Mouse (Mus musculus): ENCODE results near the gene Polg.

The Polg gene

DNA sequence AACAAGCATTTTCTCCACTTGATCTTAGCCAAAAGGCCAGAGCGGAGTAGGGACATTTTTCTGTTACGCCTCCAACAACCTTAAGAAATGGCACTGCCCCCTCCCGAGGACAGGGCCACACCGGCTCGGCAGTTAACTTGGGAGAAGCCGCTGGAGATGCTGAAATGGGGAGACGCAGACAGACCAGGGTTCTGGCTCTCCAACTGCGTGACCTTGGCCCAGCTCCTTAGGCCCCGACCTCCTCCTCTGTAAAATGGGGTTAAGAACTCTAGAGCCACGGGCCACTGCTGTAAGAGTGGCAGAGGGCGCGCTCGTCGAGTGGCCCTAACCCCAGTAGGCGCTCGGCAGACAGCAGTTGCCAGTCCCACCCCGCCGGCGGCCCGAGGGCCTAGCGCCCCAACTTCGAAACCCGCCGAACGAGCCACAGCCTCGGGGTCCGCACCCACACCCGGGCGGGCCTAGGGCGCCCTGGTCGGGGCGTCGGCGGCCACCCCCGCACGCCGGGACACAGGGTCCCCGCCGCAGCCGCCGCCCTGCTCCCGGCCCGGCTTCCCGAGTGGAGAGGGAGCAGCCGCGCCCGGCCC lies 609 bp downstream of the Polg start:
- DNase-seq (ENCODE audit: extremely low read depth, low read depth), result no peak

DNA sequence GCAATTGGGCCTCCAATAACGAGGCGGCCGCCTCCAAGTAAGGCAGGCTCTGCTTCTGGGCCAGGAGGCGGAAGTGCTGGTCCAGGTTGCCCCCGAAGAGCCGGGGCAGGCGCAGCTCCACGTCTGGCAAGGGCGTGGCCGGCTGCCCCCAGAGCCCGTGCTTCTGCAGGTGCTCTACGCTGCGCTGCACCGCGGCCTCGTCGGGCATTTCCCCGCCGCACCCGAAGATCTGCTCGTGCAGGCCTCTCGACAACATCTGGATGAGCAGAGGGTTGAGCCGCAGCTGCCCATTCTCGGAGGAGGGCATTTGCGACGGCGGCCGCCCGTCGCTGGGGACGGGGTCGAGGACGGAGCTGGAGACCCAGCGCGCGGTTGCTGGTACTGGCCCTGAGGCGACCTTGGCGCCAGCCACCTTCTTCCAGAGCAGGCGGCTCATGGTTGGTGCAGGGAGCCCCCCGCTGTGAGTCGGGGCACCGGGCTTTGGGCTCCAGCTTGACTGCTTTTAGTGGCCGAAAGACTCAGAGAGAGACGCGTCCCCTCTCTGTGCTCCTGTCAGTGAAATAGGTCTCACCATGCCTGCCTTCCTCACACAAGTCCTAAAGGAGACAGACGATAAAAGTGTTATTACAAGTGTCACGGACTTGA lies 1.3 kb downstream of the Polg start:
- no peak for DNase-seq (ENCODE audit: extremely low read depth, low read depth)

DNA sequence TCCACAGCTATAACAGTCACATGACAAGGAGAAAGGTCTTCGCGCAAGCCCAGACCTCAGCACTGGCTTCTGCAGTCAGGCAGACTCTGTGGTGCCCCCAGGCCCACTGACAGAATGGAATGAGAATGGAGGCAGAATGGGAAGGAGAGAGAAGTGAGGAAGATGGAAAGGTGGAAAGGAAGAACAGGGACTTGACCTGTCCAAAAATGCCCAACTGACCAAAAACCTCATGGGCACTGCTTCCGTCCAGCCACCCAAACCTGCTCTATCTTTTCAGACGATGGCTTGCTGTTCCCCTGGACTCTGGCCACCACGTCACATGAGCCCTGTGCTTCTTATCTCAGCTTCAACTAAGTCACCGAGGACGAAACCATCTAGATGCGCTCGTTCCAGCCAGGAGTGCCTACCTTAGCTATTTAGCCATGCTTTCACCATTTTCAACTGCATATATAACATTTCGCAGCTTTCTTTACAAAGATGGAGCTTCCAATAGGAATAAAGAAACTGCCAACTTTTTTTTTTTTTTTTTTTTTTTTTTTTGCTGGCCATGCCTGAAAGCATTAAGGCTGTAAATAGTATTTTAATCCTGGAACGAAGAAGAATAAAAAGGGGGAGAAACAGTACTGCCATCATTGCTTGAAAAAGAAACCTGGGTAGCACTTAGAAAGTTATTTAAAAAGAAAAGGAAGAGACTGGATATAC lies 2.6 kb downstream of the Polg start:
- DNase-seq (ENCODE audit: extremely low read depth, low read depth), result no peak

DNA sequence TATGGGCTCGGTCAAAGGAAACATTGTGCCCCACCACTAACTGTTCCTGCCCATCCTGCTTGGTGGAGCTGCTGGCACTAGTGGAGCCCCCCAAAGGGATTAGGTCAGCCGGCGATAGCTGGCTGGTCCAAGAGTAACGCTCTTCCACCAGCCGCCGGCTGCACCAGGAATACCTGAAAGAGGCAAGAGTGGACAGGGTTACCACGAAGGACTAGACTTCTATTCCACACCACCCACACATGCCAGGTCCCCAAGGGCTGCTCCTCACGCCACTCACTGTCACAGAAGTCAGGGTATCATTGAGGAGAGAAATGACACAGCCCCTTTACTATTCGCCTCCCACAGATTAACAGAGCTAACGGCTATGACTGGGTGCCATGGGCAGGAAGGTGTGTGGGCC lies 4.4 kb downstream of the Polg start:
- no peak for DNase-seq (ENCODE audit: extremely low read depth, low read depth)

DNA sequence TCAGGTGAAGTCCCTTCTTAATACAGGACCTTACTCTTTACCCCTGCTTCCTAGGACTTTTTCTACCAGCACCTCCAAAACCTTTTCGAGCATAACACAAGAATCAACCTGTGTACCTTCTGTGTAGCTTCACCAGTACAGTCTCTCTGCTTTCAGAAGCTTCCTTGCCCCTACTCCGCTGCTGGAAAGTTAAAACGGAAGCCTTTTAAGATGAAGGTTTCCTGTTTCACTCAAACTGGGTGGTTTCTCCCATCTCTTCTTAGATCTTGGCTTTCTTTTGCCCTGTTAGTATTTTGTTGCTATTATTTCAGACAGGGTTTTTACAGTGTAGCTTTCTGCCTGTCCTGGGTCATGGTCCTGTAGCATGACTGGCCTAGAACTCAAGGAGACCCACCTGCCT lies 18.7 kb downstream of the Polg start:
- DNase-seq (ENCODE audit: extremely low read depth, low read depth), result no peak

DNA sequence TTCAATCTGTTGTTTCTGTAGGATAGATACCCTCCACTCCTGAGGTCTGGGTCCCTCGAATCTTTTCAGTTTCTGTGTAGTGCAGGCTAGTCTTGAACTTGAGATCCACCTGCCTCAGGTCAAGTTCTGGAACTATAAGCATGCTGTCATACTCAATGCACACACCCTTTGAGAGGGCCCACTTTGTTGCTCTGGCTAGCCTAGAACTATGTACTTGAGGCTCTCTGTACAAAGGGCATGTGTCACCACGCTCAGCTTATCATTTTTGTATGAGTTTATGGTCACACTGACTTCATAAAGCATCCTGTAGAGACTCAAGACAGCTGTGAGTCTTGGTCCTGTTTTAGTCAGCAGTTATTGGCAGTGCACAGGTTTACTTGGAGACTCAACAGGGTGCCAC lies 19.1 kb downstream of the Polg start:
- no peak for DNase-seq (ENCODE audit: extremely low read depth, low read depth)

DNA sequence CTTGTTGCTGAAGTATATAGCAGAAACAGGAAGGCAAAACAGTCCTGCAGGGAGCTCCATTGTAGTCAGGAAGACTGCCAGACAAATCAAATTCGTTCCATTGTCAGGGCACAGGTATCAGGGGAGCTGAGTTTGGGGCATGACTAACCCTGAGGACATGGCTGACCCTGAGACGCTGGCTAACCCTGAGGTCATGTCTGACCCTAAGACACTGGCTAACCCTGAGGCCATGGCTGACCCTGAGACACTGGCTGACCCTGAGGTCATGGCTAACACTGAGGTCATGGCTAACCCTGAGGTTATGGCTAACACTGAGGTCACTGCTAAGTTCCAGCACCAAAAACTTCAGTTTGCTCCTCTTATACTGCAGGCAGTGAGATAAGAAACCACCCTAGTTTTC lies 26.1 kb downstream of the Polg start:
- DNase-seq (ENCODE audit: extremely low read depth, low read depth), result no peak

DNA sequence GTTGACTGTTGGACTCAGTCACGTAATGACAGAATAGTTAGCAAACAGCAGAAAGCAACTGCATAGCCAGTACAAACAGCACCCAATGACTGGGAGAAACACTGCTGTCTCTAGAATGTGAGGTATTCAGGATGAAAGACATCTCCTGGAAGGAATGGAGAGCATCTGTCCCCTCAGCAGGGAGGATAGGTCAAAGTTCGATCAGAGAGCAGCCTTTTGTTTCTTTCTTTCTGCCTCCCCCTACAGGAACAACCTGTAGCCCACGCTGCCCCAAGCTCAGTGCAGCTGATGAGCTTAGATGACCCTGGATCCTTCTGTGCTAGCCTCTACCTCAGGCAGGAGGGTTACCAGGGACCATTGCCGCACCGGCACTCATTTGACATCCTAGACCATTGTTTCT lies 37.9 kb downstream of the Polg start:
- no peak for DNase-seq (ENCODE audit: extremely low read depth, low read depth)

DNA sequence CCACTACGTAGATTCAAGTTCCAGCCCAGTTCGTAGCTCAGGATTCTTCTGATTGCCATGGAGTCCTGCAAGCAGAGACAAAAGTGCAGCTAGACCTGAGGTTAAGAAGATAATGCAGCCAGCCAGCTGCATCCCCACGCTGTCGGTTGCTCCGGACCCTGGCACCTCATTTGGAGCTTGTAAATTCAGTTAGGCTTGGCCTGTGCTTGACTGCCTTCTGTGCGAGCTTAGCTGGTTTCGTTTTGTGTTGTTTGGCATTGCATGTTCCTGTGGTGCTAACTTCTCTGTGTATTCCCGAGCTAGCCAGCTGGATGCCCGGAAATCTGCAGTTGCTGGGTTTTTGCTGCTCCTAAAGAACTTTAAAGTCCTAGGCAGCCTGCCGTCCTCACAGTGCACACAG lies 40.4 kb downstream of the Polg start:
- DNase-seq (ENCODE audit: extremely low read depth, low read depth), result no peak

DNA sequence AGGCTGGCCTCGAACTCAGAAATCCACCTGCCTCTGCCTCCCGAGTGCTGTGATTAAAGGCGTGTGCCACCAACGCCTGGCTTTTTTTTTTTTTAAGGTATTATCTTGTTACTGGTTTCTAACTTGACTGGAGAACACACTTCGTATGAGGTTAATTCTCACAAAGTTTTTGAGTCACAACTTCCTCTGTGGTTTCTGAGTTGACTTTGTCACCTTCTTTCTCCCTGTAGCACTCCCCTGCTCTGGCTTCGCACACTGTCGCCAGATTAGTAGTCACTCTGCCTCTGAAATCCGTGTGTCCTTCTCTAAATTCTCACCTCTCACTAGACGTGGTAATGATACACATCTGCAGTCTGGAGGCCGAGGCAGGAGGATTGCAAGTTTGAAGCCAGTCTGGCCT lies 43.3 kb downstream of the Polg start:
- DNase-seq (ENCODE audit: extremely low read depth, low read depth), result no peak

DNA sequence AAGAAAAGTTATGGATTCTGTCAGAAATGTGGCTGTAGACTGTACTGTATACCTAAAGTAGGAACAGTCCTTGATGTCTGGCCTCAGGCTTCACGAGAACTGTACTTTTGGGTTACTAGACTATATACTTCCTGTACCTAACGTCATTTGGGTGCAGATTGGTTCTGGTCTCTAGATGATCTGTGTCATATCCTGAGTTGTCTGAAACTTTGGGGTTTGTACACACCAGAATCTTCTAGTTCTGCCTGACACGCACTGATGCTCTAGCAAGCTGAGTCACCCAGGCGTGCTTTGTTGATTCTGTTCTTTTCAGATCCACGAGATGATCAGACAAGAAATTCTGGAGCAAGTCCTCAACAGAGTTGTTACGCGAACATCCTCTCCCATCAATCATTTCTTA lies 46.2 kb downstream of the Polg start:
- no peak for DNase-seq (ENCODE audit: extremely low read depth, low read depth)

DNA sequence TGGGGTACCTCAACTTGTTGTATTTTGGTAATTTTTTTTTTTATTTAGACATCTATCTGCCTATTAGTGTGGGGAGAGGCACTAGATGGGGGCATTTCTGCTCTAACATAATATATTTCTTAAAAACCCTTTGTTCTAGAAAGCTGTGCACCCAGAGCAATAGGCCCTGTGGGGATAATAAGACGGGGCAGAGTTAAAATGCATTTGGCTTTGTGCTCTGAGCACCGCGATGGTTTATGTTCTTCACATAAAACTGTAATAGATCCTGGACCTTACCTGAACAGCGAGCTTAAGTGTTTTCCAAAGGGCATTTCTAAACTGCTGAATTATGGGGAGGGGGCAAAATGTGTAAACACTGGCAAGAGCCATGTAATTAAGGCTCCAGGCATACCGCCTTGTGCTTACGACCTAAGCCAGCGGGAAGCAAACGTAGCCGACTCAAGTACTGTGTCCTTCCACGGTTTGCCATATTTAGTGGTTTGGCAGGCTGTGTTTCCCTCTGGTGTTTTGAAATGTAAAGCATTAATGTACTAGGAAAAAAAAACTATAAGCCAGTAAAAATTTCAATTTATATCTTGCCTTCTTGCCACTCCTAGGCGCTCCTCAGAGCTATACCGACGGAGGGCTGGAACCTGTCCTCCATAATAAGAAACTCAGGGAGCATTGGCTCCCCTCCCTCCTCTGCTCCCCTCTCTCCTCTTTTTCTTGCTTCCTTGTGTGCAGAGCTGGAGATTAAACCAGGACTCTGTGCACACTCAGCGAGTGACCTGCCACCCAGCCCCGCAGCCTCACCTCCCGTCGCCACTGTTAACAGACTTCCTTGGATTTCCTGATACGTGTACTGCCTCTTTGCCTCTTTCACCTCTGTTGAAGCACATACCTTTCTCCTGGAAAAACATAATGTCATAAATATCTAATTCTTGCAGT lies 51.5 kb downstream of the Polg start:
- no peak for DNase-seq (ENCODE audit: extremely low read depth, low read depth)

DNA sequence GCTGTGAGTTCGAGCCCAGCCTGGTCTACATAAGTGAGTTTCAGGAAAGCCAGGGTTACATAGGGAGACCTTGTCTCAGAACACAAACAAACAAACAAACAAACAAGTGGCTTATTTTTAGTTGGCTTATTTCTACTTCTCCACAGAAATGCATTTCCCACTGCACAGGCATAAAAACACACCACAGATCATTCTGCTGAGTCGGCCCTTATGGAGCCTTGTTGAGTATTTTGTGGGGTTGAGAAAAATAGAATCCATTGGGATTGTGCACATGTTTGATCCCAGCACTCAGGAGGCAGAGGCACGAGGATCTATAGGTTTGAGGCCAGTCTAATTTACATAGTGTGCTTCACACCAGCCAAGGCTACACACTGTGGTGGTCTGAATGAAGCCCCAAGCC lies 65.9 kb downstream of the Polg start:
- DNase-seq (ENCODE audit: extremely low read depth, low read depth), result no peak

DNA sequence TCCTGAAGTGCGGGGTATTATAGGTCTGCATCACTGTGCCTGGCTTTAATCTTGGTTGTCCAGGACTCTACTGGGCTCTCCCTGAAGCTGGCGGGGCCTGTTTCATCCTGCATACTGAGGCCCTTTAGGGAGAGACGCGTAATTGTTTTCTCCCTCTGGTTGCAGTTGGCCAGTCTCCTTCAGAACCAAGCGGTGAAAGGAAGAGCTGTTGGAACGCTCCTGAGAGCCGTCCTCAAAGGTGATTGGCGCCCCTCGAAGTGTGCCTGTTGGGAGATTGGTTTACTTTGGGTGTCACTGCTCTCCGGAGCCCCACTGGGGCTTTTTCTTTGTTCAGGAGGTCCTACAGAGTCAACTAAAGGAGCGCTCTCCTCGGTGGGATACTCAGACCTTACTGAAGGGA lies 67.2 kb downstream of the Polg start:
- DNase-seq (ENCODE audit: extremely low read depth, low read depth), result no peak

DNA sequence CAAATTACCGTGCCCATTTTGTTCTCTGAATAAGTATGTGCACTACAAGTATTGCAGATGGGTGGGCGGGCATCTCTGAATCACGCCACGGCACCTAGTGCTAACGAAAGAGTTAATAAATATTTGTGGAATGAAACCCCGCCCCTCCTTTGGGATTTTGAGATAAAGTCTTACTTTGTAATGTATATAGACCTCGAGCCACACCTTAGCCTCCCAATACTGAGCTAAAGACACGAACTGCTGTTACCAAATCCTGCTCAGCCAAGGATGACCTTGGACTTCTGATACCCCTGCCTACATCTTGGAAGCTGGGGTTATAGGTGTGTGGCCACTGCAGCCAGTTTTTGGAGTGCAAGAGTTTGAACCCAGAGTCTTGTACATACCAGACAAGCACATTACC lies 67.7 kb downstream of the Polg start:
- DNase-seq (ENCODE audit: extremely low read depth, low read depth), result no peak

DNA sequence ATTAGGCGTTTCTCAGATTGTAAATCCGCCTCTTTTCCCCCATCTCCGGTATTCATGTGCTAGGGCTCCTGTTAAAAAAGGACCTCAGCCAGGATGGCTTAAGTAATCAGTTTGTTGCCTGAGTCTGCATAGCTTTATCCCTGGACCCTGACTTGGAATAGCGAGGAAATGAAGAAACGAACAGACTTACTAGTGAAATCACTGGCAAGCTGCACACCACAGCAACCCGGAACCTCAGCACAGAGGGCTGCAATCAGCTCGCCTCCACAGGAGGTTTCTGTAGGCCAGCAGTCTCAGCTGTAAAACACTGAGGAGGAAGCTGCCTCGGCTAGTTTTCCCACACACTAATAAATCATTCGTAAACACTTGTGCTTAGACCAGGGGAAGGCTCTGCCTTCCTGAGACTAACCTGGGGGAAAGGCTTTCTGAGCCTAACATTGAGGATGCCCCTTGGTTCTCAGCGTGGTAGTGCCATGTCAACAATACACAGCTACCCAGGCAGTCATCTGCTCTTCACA lies 68.7 kb downstream of the Polg start:
- DNase-seq (ENCODE audit: extremely low read depth, low read depth), result no peak

Measured in MEL-GATA-1-ER (cell line).